Comparison of ENCODE assay signal across 8 mouse cellular contexts in the genomic region with DNA sequence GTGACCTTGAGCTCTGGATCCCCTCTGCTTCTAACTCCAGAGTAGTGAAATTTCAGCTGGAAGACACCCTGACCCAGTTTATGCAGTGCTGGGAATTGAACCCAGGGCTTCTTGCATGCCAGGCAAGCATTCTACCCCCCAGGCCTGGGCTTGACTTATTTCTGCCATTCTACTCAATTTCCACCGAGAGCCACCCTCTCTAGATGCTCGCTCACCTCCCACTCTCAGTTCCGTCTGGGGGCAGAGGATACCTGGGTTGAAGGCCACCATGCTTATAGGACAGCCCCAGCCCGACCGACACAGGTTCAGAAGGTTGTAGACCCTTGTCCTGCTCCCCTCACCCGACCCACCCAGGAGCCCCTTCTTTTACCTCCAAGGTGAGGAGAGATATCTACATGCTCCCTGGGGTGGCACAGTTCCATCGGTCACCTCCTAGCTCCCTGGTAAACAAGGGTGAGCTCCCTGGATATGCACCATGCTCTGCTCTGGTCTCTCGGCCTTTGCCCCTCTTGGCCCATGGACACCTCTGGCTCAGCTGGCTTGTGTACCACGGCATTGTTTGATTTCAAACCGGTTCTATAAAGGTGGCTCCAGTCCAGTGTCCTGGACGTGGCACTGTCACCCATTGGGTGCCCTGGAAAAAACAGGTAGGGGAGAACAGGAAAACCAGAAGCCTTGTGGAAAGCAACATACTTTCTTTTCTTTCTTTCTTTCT. TPM values are rescaled to one million over a fixed set of nuclear protein-coding genes. Genes with fewer than 3 reads are reported as not detected.
DNase-seq lines count a peak whose midpoint lies in the region; ATAC-seq lines count a peak whose summit lies in the region.

No protein-coding gene starts in this region.

- H3K4me1 ChIP-seq in liver, embryonic 15.5 days (replicated peaks), result peaks cover 17% of the 10 kb centered on the region
- peaks cover 43% of the 10 kb centered on the region for H3K4me1 ChIP-seq in forebrain, embryonic 15.5 days
- H3K4me1 ChIP-seq in kidney, embryonic 16.5 days (ENCODE audit: insufficient read depth, low read length), result peaks cover 41% of the 10 kb centered on the region
- peaks cover 25% of the 10 kb centered on the region for H3K4me1 ChIP-seq in neural tube, embryonic 14.5 days (ENCODE audit: control insufficient read depth, insufficient read depth, low read length)

- peak; percentile 19; the same call in 1 of the 2 replicates for ATAC-seq in liver, embryonic 15.5 days (ENCODE audit: insufficient read depth)
- ATAC-seq in forebrain, embryonic 15.5 days (replicated peaks), result no peak
- ATAC-seq in kidney, embryonic 16.5 days (ENCODE audit: low FRiP score, low TSS enrichment), result no peak
- ATAC-seq in neural tube, embryonic 14.5 days (ENCODE audit: low read depth), result no peak
- ATAC-seq in erythroid progenitor cell, adult 5-6 weeks (replicated peaks; ENCODE audit: low FRiP score, poor library complexity, severe bottlenecking), result no peak

- no peak overlapping the region for H3K4me2 ChIP-seq in liver, embryonic 15.5 days
- no peak overlapping the region for H3K4me2 ChIP-seq in forebrain, embryonic 15.5 days (replicated peaks)
- no peak overlapping the region for H3K4me2 ChIP-seq in kidney, embryonic 16.5 days (replicated peaks; ENCODE audit: low read depth, low read length)
- no peak overlapping the region for H3K4me2 ChIP-seq in neural tube, embryonic 14.5 days (ENCODE audit: low read depth, low read length)

- no peak for DNase-seq in liver
- DNase-seq in gastrocnemius, adult 8-10 months (ENCODE audit: low spot score in 2 of 2), result no peak
- no peak for DNase-seq in frontal cortex, postnatal 36 days (ENCODE audit: low spot score in 2 of 2)

- peaks cover 30% of the 10 kb centered on the region; the same call in 1 of the 2 replicates for H3K27me3 ChIP-seq in liver, embryonic 15.5 days
- no peaks in the 10 kb centered on the region for H3K27me3 ChIP-seq in forebrain, embryonic 15.5 days
- no peaks in the 10 kb centered on the region for H3K27me3 ChIP-seq in kidney, embryonic 16.5 days (ENCODE audit: insufficient read depth, low read length)
- no peaks in the 10 kb centered on the region for H3K27me3 ChIP-seq in neural tube, embryonic 14.5 days (ENCODE audit: control insufficient read depth, insufficient read depth, low read length)

- H3K9me3 ChIP-seq in liver, embryonic 15.5 days (replicated peaks), result no peaks in the 10 kb centered on the region
- no peaks in the 10 kb centered on the region for H3K9me3 ChIP-seq in forebrain, embryonic 15.5 days
- no peaks in the 10 kb centered on the region for H3K9me3 ChIP-seq in kidney, embryonic 16.5 days (ENCODE audit: low read length)
- H3K9me3 ChIP-seq in neural tube, embryonic 14.5 days (ENCODE audit: control insufficient read depth, low read length), result no peaks in the 10 kb centered on the region

- no peaks in the 10 kb centered on the region for H3K36me3 ChIP-seq in liver, embryonic 15.5 days (replicated peaks)
- no peaks in the 10 kb centered on the region for H3K36me3 ChIP-seq in forebrain, embryonic 15.5 days
- H3K36me3 ChIP-seq in kidney, embryonic 16.5 days (ENCODE audit: insufficient read depth, low read length), result no peaks in the 10 kb centered on the region
- no peaks in the 10 kb centered on the region for H3K36me3 ChIP-seq in neural tube, embryonic 14.5 days (ENCODE audit: control insufficient read depth, insufficient read depth, low read length)

- H3K9ac ChIP-seq in liver, embryonic 15.5 days, result no peak overlapping the region
- no peak overlapping the region for H3K9ac ChIP-seq in forebrain, embryonic 15.5 days (replicated peaks)
- no peak overlapping the region for H3K9ac ChIP-seq in kidney, embryonic 16.5 days (replicated peaks; ENCODE audit: low read length)
- no peak overlapping the region for H3K9ac ChIP-seq in neural tube, embryonic 14.5 days (replicated peaks; ENCODE audit: low read depth, low read length)

- WGBS in liver, embryonic 15.5 days (ENCODE audit: insufficient replicate concordance), result 62% methylated on average over 11 of the region's 11 CpGs
- WGBS in forebrain, embryonic 15.5 days, result 86% methylated on average over 11 of the region's 11 CpGs
- 78% methylated on average over 11 of the region's 11 CpGs for WGBS in kidney, embryonic 16.5 days
- WGBS in neural tube, embryonic 14.5 days, result 89% methylated on average over 11 of the region's 11 CpGs

- H3K4me3 ChIP-seq in liver, embryonic 15.5 days (replicated peaks), result no peak overlapping the region
- H3K4me3 ChIP-seq in forebrain, embryonic 15.5 days, result no peak overlapping the region
- H3K4me3 ChIP-seq in kidney, embryonic 16.5 days (ENCODE audit: low read length), result no peak overlapping the region
- H3K4me3 ChIP-seq in neural tube, embryonic 14.5 days (ENCODE audit: low read depth, low read length), result no peak overlapping the region

- H3K27ac ChIP-seq in liver, embryonic 15.5 days (replicated peaks), result 0 out of 2 replicates have a peak overlapping the region, but pooled peaks have one; percentile 26
- H3K27ac ChIP-seq in forebrain, embryonic 15.5 days (replicated peaks), result peak overlapping the region; percentile 100
- H3K27ac ChIP-seq in kidney, embryonic 16.5 days (ENCODE audit: low read length), result peak overlapping the region; percentile 80; the same call in 1 of the 2 replicates
- peak overlapping the region; percentile 99 for H3K27ac ChIP-seq in neural tube, embryonic 14.5 days (ENCODE audit: low read depth, low read length)

RNA-seq across cellular contexts. Expression of gene Tob1, which starts 49.2 kb away (rescaled TPM):
- polyA plus RNA-seq in liver, embryonic 15.5 days (2015; fragmentation: Nextera tagmentation; extraction: Ambion mirVana), result 12.8 and 13.0 TPM in 2 replicates
- polyA plus RNA-seq in forebrain, embryonic 15.5 days (2015; fragmentation: Nextera tagmentation; extraction: Ambion mirVana), result 45.8 and 46.5 TPM in 2 replicates
- polyA plus RNA-seq in kidney, embryonic 16.5 days (2015; fragmentation: Nextera tagmentation; extraction: Ambion mirVana), result 31.9 and 36.1 TPM in 2 replicates
- 27.9 and 31.1 TPM in 2 replicates for polyA plus RNA-seq in neural tube, embryonic 14.5 days (2014; fragmentation: Nextera tagmentation; extraction: Ambion mirVana)
- total RNA-seq in erythroid progenitor cell, adult 5-6 weeks (2015; ENCODE audit: low replicate concordance), result 8.6 and 11.3 TPM in 2 replicates
- 6.8 and 8.5 TPM in 2 replicates for total RNA-seq in erythroid progenitor cell, adult 5-6 weeks (2017; ENCODE audit: low replicate concordance)
- total RNA-seq in gastrocnemius, adult 8-10 months (2022), result 100 to 1,000 TPM; 196 to 240 (median 221) TPM

Comparison
In these comparisons a context has a peak if more than half of its experiments do, and no peak if none do; other contexts are left out.
1. H3K27ac ChIP-seq: peak in every context shown above with its lines; median percentile 100 in forebrain, embryonic 15.5 days; 99 in neural tube, embryonic 14.5 days; 80 in kidney, embryonic 16.5 days; 26 in liver, embryonic 15.5 days.